Mouse (Mus musculus): ENCODE measurements around the gene Thtpa. TPM values are rescaled to one million over a fixed set of nuclear protein-coding genes. Genes with fewer than 3 reads are reported as not detected.

Gene Thtpa
- total RNA-seq, 2 experiments from 2014 or later: 19.3 to 23.7 TPM

- peak overlapping the region; percentile 69 for H3K27ac ChIP-seq
Measured at GRCm38 (mm10) chr14:55063581-55064381, 30.8 kb upstream of the Thtpa start.

GRCm38 (mm10) chr14:55064481-55065370 is 29.9 kb upstream of the Thtpa start:
- no peak for TF ChIP-seq CTCF (conservative IDR thresholded peaks at IDR 0.05)
- Histone ChIP-seq H3K4me3 (no peak overlapping the region), H3K27ac (peak overlapping the region; percentile 69)
- no peak for DNase-seq (ENCODE audit: low spot score in 2 of 2)

More at GRCm38 (mm10) chr14:55063581-55064381, 30.8 kb upstream of the Thtpa start:
- no peak overlapping the region for H3K4me3 ChIP-seq
- peak; percentile 25; the same call in 1 of the 2 replicates for TF ChIP-seq CTCF (conservative IDR thresholded peaks at IDR 0.05)
- DNase-seq (ENCODE audit: low spot score in 2 of 2): no peak

- no peak overlapping the region for H3K4me3 ChIP-seq
- no peak for DNase-seq (ENCODE audit: low spot score in 2 of 2)
- H3K27ac ChIP-seq: peak overlapping the region; percentile 69
- TF ChIP-seq CTCF (conservative IDR thresholded peaks at IDR 0.05): peak; percentile 17; the same call in 1 of the 2 replicates
Measured at GRCm38 (mm10) chr14:55065391-55065790, 29.2 kb upstream of the Thtpa start.

- no peak for DNase-seq (ENCODE audit: low spot score in 2 of 2)
- peak overlapping the region; percentile 69 for H3K27ac ChIP-seq
- no peak overlapping the region for H3K4me3 ChIP-seq
- TF ChIP-seq CTCF (conservative IDR thresholded peaks at IDR 0.05): no peak
Measured at GRCm38 (mm10) chr14:55066042-55066441, 28.5 kb upstream of the Thtpa start.

GRCm38 (mm10) chr14:55071756-55072155 is 22.8 kb upstream of the Thtpa start:
- no peak for TF ChIP-seq CTCF (conservative IDR thresholded peaks at IDR 0.05)
- no peak for DNase-seq (ENCODE audit: low spot score in 2 of 2)
- Histone ChIP-seq H3K27ac (peak overlapping the region; percentile 72), H3K4me3 (no peak overlapping the region)

GRCm38 (mm10) chr14:55074416-55074815 is 20.2 kb upstream of the Thtpa start:
- Histone ChIP-seq H3K4me3 (no peak overlapping the region), H3K27ac (peak overlapping the region; percentile 89; the same call in 1 of the 2 replicates)
- no peak for TF ChIP-seq CTCF (conservative IDR thresholded peaks at IDR 0.05)
- DNase-seq (ENCODE audit: low spot score in 2 of 2): no peak

GRCm38 (mm10) chr14:55076224-55076623 is 18.4 kb upstream of the Thtpa start:
- DNase-seq (ENCODE audit: low spot score in 2 of 2): no peak
- no peak overlapping the region for H3K4me3 ChIP-seq
- no peak for TF ChIP-seq CTCF (conservative IDR thresholded peaks at IDR 0.05)
- peak overlapping the region; percentile 89 for H3K27ac ChIP-seq

GRCm38 (mm10) chr14:55076956-55077355 is 17.6 kb upstream of the Thtpa start:
- TF ChIP-seq CTCF (conservative IDR thresholded peaks at IDR 0.05): peak; percentile 39
- H3K4me3 ChIP-seq: no peak overlapping the region
- H3K27ac ChIP-seq: peak overlapping the region; percentile 89
- no peak for DNase-seq (ENCODE audit: low spot score in 2 of 2)

- Histone ChIP-seq H3K27ac (peak overlapping the region; percentile 89), H3K4me3 (no peak overlapping the region; the same call in 1 of the 2 replicates)
- DNase-seq (ENCODE audit: low spot score in 2 of 2): peak in 1 of 2 experiments; percentile 63
- TF ChIP-seq CTCF (conservative IDR thresholded peaks at IDR 0.05): no peak
Measured at GRCm38 (mm10) chr14:55077481-55078365, 16.9 kb upstream of the Thtpa start.

GRCm38 (mm10) chr14:55078366-55078989 is 16.1 kb upstream of the Thtpa start:
- peak overlapping the region; percentile 8; the same call in 1 of the 2 replicates for H3K4me3 ChIP-seq
- peak overlapping the region; percentile 89 for H3K27ac ChIP-seq
- TF ChIP-seq CTCF (conservative IDR thresholded peaks at IDR 0.05): no peak
- no peak for DNase-seq (ENCODE audit: low spot score in 2 of 2)

GRCm38 (mm10) chr14:55079214-55079970 is 15.2 kb upstream of the Thtpa start:
- DNase-seq (ENCODE audit: low spot score in 2 of 2): peak; percentile 63 to 83

More at GRCm38 (mm10) chr14:55079214-55079970, 15.2 kb upstream of the Thtpa start:
- no peak overlapping the region for H3K4me3 ChIP-seq
- TF ChIP-seq CTCF (conservative IDR thresholded peaks at IDR 0.05): peak; percentile 96
- H3K27ac ChIP-seq: peak overlapping the region; percentile 89

Measured in layer of hippocampus, adult 2 months (tissue).